Mouse (Mus musculus) midbrain, postnatal 0 days (tissue): Measurements from ENCODE around the gene Kirrel3. TPM values are rescaled to one million over a fixed set of nuclear protein-coding genes. Genes with fewer than 3 reads are reported as not detected.

ENCODE experiments used
- ATAC-seq: fragments of 200-750 bp; cut with Nextera tagmentation; 2 replicates; pipeline ENCODE4 v1.8.0; 2017; ENCODE audit warnings: moderate number of reproducible peaks, mild to moderate bottlenecking, moderate TSS enrichment, moderate library complexity; ENCODE audit not compliant: low FRiP score
- DNase-seq: peaks from one replicate; pipeline ENCODE4 v3.0.0-alpha.2; 2015; ENCODE audit warnings: low spot score
- H3K27ac ChIP-seq: fragments of 300-500 bp; sonication (generic); 2 replicates; pipeline ENCODE4 v1.5.1; 2014; ENCODE audit warnings: low read depth, mild to moderate bottlenecking, low read length, mixed read lengths
- H3K27me3 ChIP-seq: fragments of 300-500 bp; sonication (generic); 2 replicates; pipeline ENCODE4 v1.6.1; 2014; ENCODE audit warnings: low read length, control low read depth, mixed read lengths; ENCODE audit not compliant: insufficient read depth
- H3K36me3 ChIP-seq: fragments of 300-500 bp; sonication (generic); 2 replicates; pipeline ENCODE4 v1.6.1; 2014; ENCODE audit warnings: low read length, control low read depth, mixed read lengths; ENCODE audit not compliant: insufficient read depth
- H3K4me1 ChIP-seq: fragments of 300-500 bp; sonication (generic); 2 replicates; pipeline ENCODE4 v1.6.1; 2014; ENCODE audit warnings: mild to moderate bottlenecking, control low read depth, antibody characterized with exemption, low read length, mixed read lengths; ENCODE audit not compliant: insufficient read depth
- H3K4me2 ChIP-seq: fragments of 300-500 bp; sonication (generic); 2 replicates; pipeline ENCODE4 v1.6.1; 2014; ENCODE audit warnings: low read depth, mild to moderate bottlenecking, low read length, mixed read lengths; ENCODE audit not compliant: poor library complexity, severe bottlenecking
- H3K4me3 ChIP-seq: fragments of 300-500 bp; sonication (generic); 2 replicates; pipeline ENCODE4 v1.5.1; 2014; ENCODE audit warnings: low read depth, mild to moderate bottlenecking, low read length, moderate library complexity
- H3K9ac ChIP-seq: fragments of 300-500 bp; sonication (generic); replicated peaks from 2 replicates; pipeline ENCODE4 v1.6.1; 2014; ENCODE audit warnings: mild to moderate bottlenecking, low read length, moderate library complexity, mixed read lengths; ENCODE audit not compliant: poor library complexity, severe bottlenecking
- H3K9me3 ChIP-seq: fragments of 300-500 bp; sonication (generic); 2 replicates; pipeline ENCODE4 v1.6.1; 2016; ENCODE audit warnings: low read length, control low read depth
- CTCF ChIP-seq: IDR thresholded peaks from 2 replicates; pipeline ENCODE4 v1.5.1; 2016; ENCODE audit warnings: antibody characterized with exemption, mild to moderate bottlenecking
- WGBS: fragments of 180-500 bp; shearing (Covaris S2); extraction: QIAGEN DNeasy Blood & Tissue Kit; methylation state at CpG from one replicate; pipeline ENCODE4 v1.1.7; 2014; 5-methylcytosine and 5-hydroxymethylcytosine counted together
- polyA plus RNA-seq: library from polyadenylated mRNA; unstranded; fragments of >200 nt; fragmentation: Nextera tagmentation; extraction: Ambion mirVana; gene quantifications from 2 replicates; pipeline ENCODE4 v1.2.1, GENCODE M21; 2015
- total RNA-seq: library from RNA; depleted of rRNA; stranded (reverse); fragments of >200 nt; gene quantifications from 2 replicates; pipeline ENCODE4 v1.2.3, GENCODE M21; 2014

Gene Kirrel3
- total and polyA plus RNA-seq, 2 experiments from 2014 or later, result 47.2 to 56.3 TPM

DNA sequence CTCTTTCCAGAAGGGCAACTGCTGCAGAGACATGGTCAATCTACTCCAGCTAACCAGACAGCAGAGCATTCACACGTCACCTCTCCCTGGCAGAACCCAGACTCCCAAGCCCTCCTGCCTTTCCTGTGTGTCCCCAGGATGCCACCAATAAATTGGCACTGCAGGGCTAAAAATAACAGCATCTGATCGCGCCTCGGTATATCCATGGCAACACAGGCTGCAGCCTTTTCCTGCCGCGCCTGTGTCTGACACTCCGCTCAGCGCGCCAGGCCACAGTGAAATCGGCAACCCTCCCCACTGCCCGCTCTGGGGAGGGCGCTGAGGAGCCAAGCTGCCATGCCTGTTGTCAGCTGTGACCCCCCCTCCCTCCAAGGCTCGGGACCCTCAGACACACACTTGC lies 531.9 kb downstream of the Kirrel3 start:
- no peaks in the 10 kb centered on the region for H3K36me3 ChIP-seq
- no peak overlapping the region for H3K4me2 ChIP-seq
- H3K4me3 ChIP-seq, result no peak overlapping the region
- H3K9ac ChIP-seq, result no peak overlapping the region; the same call in 1 of the 2 replicates
- peak overlapping the region; percentile 55; the same call in 1 of the 2 replicates for H3K27ac ChIP-seq
- peak; percentile 37 for TF ChIP-seq CTCF
- DNase-seq, result peak; percentile 71
- H3K4me1 ChIP-seq, result 0 out of 2 replicates have a peak, but pooled peaks cover 6% of the 10 kb centered on the region
- H3K27me3 ChIP-seq, result no peaks in the 10 kb centered on the region
- WGBS, result 17% methylated on average over 13 of the region's 13 CpGs
- no peaks in the 10 kb centered on the region for H3K9me3 ChIP-seq
- peak; percentile 57 for ATAC-seq

DNA sequence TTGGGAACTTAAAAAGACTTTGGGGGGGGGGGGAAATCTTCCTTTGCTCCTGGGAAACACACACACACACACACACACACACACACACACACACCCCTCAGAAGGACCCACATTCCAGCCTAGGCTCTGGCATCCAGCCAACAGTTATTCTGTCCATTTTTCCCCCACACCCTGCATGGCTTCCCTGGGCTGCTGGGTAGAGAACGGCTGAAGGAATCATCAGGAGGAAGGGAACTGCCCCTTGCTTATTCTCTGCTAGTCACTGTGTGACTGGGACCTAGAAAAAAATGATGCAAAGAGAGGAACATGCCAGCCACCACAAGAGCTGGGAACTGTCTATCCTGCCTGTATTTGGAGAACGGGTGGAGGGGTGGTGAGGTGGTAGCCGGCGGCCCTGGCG lies 532.4 kb downstream of the Kirrel3 start:
- Histone ChIP-seq H3K4me3 (no peak overlapping the region), H3K4me1 (0 out of 2 replicates have a peak, but pooled peaks cover 6% of the 10 kb centered on the region), H3K27me3 (no peaks in the 10 kb centered on the region), H3K9me3 (no peaks in the 10 kb centered on the region), H3K4me2 (no peak overlapping the region), H3K27ac (peak overlapping the region; percentile 55), H3K36me3 (no peaks in the 10 kb centered on the region), H3K9ac (no peak overlapping the region)
- peak; percentile 7; the same call in 1 of the 2 replicates for ATAC-seq
- DNase-seq, result no peak
- no peak for TF ChIP-seq CTCF
- WGBS, result 28% methylated on average over 5 of the region's 5 CpGs

DNA sequence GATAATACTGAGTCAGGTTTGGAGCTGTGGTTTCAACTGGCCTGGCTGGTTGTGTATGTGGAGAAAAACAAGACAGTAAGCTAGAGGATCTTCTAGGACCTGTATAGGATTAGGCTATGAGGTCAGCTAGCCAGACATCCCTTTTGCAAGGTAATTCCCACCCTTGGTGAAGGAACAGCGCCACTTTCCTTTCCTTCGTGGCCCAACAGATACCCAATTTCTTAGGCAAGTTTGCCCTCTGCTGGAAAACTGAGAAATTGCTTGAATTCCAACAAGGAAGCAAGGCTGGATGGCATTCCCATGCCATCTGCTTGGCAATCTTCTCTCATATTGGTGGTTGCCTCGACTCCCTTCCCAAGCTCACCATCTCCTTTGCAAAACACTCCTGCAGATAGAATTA lies 533.7 kb downstream of the Kirrel3 start:
- TF ChIP-seq CTCF, result peak; percentile 96
- Histone ChIP-seq H3K9me3 (no peaks in the 10 kb centered on the region), H3K9ac (no peak overlapping the region), H3K27ac (no peak overlapping the region), H3K27me3 (no peaks in the 10 kb centered on the region), H3K4me1 (0 out of 2 replicates have a peak, but pooled peaks cover 6% of the 10 kb centered on the region), H3K4me3 (no peak overlapping the region), H3K36me3 (no peaks in the 10 kb centered on the region), H3K4me2 (no peak overlapping the region)
- DNase-seq, result peak; percentile 90
- peak; percentile 60; the same call in 1 of the 2 replicates for ATAC-seq
- 13% methylated on average over 3 of the region's 3 CpGs for WGBS

DNA sequence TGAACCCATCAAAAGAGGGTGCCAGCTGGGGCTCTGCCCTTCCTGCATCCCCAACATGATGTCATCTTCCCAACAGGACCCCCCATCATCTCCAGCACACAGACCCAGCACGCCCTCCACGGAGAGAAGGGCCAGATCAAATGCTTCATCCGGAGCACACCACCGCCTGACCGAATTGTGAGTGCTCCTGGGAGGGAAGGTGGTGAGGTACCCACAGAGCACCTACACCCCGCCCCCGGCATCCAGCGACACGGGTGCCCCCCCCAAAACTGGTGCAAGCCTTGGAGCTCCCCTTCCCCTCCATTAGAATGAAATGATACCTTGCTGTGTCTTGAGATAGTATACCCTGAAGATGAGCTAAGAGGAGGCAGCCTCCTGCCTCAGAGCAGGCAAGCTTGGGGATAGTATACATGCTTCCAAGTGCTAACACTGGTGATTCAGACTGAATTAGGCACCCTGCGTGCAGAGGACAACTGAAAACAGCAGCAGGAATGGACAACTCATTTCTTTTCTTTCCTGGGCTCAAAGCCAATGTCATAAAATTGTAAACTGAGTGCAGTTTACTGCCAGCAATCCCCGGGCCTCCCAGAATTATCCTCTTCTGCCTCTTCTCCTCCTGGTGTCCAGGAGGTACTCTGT lies 534.4 kb downstream of the Kirrel3 start:
- no peak for TF ChIP-seq CTCF
- H3K4me3 ChIP-seq, result no peak overlapping the region
- no peaks in the 10 kb centered on the region for H3K27me3 ChIP-seq
- no peaks in the 10 kb centered on the region for H3K9me3 ChIP-seq
- 0 out of 2 replicates have a peak, but pooled peaks cover 6% of the 10 kb centered on the region for H3K4me1 ChIP-seq
- no peaks in the 10 kb centered on the region for H3K36me3 ChIP-seq
- no peak overlapping the region for H3K4me2 ChIP-seq
- H3K9ac ChIP-seq, result no peak overlapping the region
- WGBS, result 64% methylated on average over 11 of the region's 11 CpGs
- no peak overlapping the region for H3K27ac ChIP-seq
- ATAC-seq, result no peak
- DNase-seq, result no peak

DNA sequence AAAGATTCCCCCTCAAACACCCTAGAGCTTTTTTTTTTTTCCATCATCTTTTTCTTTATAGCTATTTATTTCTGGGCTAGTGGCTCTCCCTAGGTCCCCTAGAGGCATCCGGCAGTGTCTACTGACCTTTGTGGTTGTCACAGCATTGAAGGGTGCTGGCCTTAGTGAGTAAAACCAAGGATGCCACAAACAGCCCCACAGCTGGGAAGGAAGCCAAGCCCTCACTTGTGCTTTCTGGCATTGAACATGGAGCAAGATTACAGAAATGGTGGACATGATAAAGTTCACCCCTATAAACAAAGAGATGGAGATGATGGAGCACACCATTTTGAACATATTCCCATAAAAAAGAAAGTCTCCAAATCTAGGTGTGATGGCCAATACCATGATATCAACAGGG lies 536.0 kb downstream of the Kirrel3 start:
- Histone ChIP-seq H3K4me2 (no peak overlapping the region), H3K9ac (no peak overlapping the region), H3K9me3 (no peaks in the 10 kb centered on the region), H3K36me3 (no peaks in the 10 kb centered on the region), H3K27ac (no peak overlapping the region), H3K4me3 (no peak overlapping the region), H3K27me3 (no peaks in the 10 kb centered on the region), H3K4me1 (0 out of 2 replicates have a peak, but pooled peaks cover 6% of the 10 kb centered on the region)
- 88% methylated on average over 1 of the region's 1 CpGs for WGBS
- no peak for ATAC-seq
- no peak for DNase-seq
- TF ChIP-seq CTCF, result no peak
